Mouse (Mus musculus) stomach, embryonic 14.5 days (tissue): ENCODE results near the gene Dmtf1. TPM values are rescaled to one million over a fixed set of nuclear protein-coding genes. Genes with fewer than 3 reads are reported as not detected.

Source experiments
- ATAC-seq: fragments of 200-750 bp; cut with Nextera tagmentation; 2 replicates; pipeline ENCODE4 v1.8.0; 2017; ENCODE audit warnings: low read depth, moderate TSS enrichment; ENCODE audit not compliant: insufficient number of reproducible peaks, insufficient read depth, low FRiP score
- H3K27ac ChIP-seq: fragments of 300-500 bp; sonication (generic); 2 replicates; pipeline ENCODE4 v1.5.1; 2014; ENCODE audit warnings: mild to moderate bottlenecking, low read length, moderate library complexity, mixed read lengths
- H3K27me3 ChIP-seq: fragments of 300-500 bp; sonication (generic); 2 replicates; pipeline ENCODE4 v1.6.1; 2014; ENCODE audit warnings: low read length, control low read depth, mixed read lengths; ENCODE audit not compliant: control insufficient read depth, insufficient read depth
- H3K36me3 ChIP-seq: fragments of 300-500 bp; sonication (generic); 2 replicates; pipeline ENCODE4 v1.6.1; 2014; ENCODE audit warnings: mild to moderate bottlenecking, control low read depth, low read length, moderate library complexity, mixed read lengths; ENCODE audit not compliant: control insufficient read depth, insufficient read depth
- H3K4me1 ChIP-seq: fragments of 300-500 bp; sonication (generic); 2 replicates; pipeline ENCODE4 v1.6.1; 2014; ENCODE audit warnings: low read length, control low read depth, mixed read lengths; ENCODE audit not compliant: control insufficient read depth, insufficient read depth
- H3K4me2 ChIP-seq: fragments of 300-500 bp; sonication (generic); replicated peaks from 2 replicates; pipeline ENCODE4 v1.6.1; 2014; ENCODE audit warnings: low read depth, low read length, control low read depth
- H3K4me3 ChIP-seq: fragments of 300-500 bp; sonication (generic); 2 replicates; pipeline ENCODE4 v1.5.1; 2014; ENCODE audit warnings: low read depth, low read length, control low read depth
- H3K9ac ChIP-seq: fragments of 300-500 bp; sonication (generic); replicated peaks from 2 replicates; pipeline ENCODE4 v1.6.1; 2014; ENCODE audit warnings: low read depth, mild to moderate bottlenecking, control low read depth, low read length, moderate library complexity, mixed read lengths
- H3K9me3 ChIP-seq: fragments of 300-500 bp; sonication (generic); 2 replicates; pipeline ENCODE4 v1.6.1; 2016; ENCODE audit warnings: low read depth, low read length, control low read depth; ENCODE audit not compliant: control insufficient read depth
- WGBS: fragments of 180-500 bp; shearing (Covaris S2); extraction: QIAGEN DNeasy Blood & Tissue Kit; methylation state at CpG from one replicate; pipeline ENCODE4 v1.1.7; 2014; 5-methylcytosine and 5-hydroxymethylcytosine counted together
- polyA plus RNA-seq: library from polyadenylated mRNA; unstranded; fragments of >200 nt; fragmentation: Nextera tagmentation; extraction: Ambion mirVana; gene quantifications from 2 replicates; pipeline ENCODE4 v1.2.1, GENCODE M21; 2014

Dmtf1 gene
- polyA plus RNA-seq, 1 experiment from 2014 or later = 60.4 TPM

DNA sequence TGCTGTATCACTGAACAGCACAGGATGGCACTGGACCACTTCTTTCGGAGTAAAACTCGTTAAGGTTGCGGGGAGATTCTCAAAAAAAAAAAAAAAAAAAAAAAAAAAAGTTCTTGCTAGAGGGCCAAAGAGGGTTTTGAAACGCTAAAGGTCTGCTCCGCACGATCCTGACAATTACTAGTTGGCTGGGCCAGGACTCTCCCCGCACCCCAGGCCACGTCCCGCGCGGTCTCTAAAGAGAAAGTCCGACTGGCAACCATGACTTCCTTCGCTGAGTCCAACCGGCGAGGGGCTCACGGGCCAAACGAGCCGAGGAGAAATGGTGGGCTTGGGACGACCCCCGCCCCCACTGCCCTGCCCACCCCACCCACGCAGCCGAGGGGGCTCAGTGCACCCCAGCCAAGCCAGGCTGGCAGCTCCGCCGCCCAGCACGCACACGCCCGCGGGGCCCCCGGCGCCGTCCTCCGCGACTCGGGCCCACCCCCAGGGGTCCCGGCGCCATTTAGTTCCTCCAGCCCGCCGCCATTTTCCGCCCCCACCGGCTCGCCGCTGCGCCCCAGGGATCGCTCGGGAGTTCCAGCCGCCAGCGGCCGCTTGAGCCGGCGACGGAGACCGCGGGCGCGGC, 633 bp downstream of the Dmtf1 start:
- H3K9ac ChIP-seq = peak overlapping the region; percentile 99
- H3K27ac ChIP-seq = peak overlapping the region; percentile 100
- no peaks in the 10 kb centered on the region for H3K27me3 ChIP-seq
- H3K9me3 ChIP-seq = no peaks in the 10 kb centered on the region
- H3K36me3 ChIP-seq = no peaks in the 10 kb centered on the region
- peak; percentile 62 for ATAC-seq
- peak overlapping the region; percentile 90 for H3K4me3 ChIP-seq
- peak overlapping the region; percentile 64 for H3K4me2 ChIP-seq
- under 1% methylated on average over 49 of the region's 55 CpGs for WGBS
- H3K4me1 ChIP-seq = 0 out of 2 replicates have a peak, but pooled peaks cover 4% of the 10 kb centered on the region

GRCm38 (mm10) chr5:9157336-9157735, 4.2 kb downstream of the Dmtf1 start:
- Histone ChIP-seq H3K4me1 (0 out of 2 replicates have a peak, but pooled peaks cover 4% of the 10 kb centered on the region), H3K27me3 (no peaks in the 10 kb centered on the region), H3K9ac (no peak overlapping the region), H3K4me3 (no peak overlapping the region), H3K9me3 (no peaks in the 10 kb centered on the region), H3K4me2 (no peak overlapping the region), H3K27ac (no peak overlapping the region), H3K36me3 (no peaks in the 10 kb centered on the region)
- WGBS = 19% methylated on average over 1 of the region's 1 CpGs
- ATAC-seq = no peak

- Histone ChIP-seq H3K9me3 (no peaks in the 10 kb centered on the region), H3K4me3 (no peak overlapping the region), H3K4me1 (0 out of 2 replicates have a peak, but pooled peaks cover 4% of the 10 kb centered on the region), H3K9ac (no peak overlapping the region), H3K27ac (no peak overlapping the region), H3K36me3 (no peaks in the 10 kb centered on the region), H3K4me2 (no peak overlapping the region), H3K27me3 (no peaks in the 10 kb centered on the region)
- no peak for ATAC-seq
Observed at GRCm38 (mm10) chr5:9156746-9157145, 4.8 kb downstream of the Dmtf1 start.

DNA sequence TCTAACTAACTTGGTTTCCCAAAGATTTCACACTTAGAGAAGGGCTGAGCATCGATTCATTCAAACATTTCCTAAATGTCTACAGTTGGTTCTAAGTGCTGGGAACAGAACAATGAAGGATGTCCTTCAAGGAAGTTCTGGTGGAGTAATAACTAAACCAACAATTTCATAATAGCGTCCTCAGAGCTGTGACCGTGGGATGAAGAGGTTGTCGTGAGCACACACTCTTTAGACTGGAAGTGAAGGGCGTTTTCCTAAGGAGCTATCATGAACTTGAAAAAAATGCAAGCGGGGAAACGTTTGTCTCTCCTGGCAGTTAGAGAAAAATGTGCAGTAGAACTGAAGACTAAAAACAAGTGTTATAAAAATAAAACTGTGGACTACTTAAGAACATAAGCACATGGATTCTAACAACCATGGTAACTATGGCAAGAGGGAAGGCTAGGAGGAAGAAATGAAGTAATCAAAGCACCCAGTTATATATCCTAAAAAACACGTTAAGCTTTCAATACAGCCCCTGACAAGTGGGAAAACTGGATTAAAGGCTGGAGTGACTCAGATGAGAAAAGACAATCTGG, 12.2 kb downstream of the Dmtf1 start:
- ATAC-seq = no peak
- Histone ChIP-seq H3K4me2 (no peak overlapping the region), H3K27ac (no peak overlapping the region), H3K9ac (no peak overlapping the region), H3K9me3 (no peaks in the 10 kb centered on the region), H3K4me1 (no peaks in the 10 kb centered on the region), H3K36me3 (peaks cover 18% of the 10 kb centered on the region), H3K27me3 (no peaks in the 10 kb centered on the region), H3K4me3 (no peak overlapping the region)
- 89% methylated on average over 8 of the region's 8 CpGs for WGBS

- Histone ChIP-seq H3K9ac (no peak overlapping the region), H3K9me3 (no peaks in the 10 kb centered on the region), H3K27ac (no peak overlapping the region), H3K4me2 (no peak overlapping the region), H3K4me1 (no peaks in the 10 kb centered on the region), H3K27me3 (no peaks in the 10 kb centered on the region), H3K36me3 (peaks cover 35% of the 10 kb centered on the region), H3K4me3 (no peak overlapping the region)
- 90% methylated on average over 6 of the region's 6 CpGs for WGBS
- ATAC-seq = no peak
Observed at GRCm38 (mm10) chr5:9142376-9142775, 19.2 kb downstream of the Dmtf1 start.

- WGBS = 94% methylated on average over 8 of the region's 8 CpGs
- Histone ChIP-seq H3K36me3 (peaks cover 38% of the 10 kb centered on the region), H3K27me3 (no peaks in the 10 kb centered on the region), H3K9me3 (no peaks in the 10 kb centered on the region), H3K4me3 (no peak overlapping the region), H3K27ac (no peak overlapping the region), H3K9ac (no peak overlapping the region), H3K4me2 (no peak overlapping the region), H3K4me1 (no peaks in the 10 kb centered on the region)
- no peak for ATAC-seq
Observed at GRCm38 (mm10) chr5:9140724-9141123, 20.9 kb downstream of the Dmtf1 start.

- no peak overlapping the region for H3K27ac ChIP-seq
- 64% methylated on average over 3 of the region's 3 CpGs for WGBS
- no peaks in the 10 kb centered on the region for H3K27me3 ChIP-seq
- H3K4me1 ChIP-seq = no peaks in the 10 kb centered on the region
- H3K36me3 ChIP-seq = peaks cover 37% of the 10 kb centered on the region
- H3K9ac ChIP-seq = no peak overlapping the region
- no peak overlapping the region for H3K4me3 ChIP-seq
- H3K9me3 ChIP-seq = no peaks in the 10 kb centered on the region
- ATAC-seq = peak; percentile 42; the same call in 1 of the 2 replicates
- H3K4me2 ChIP-seq = no peak overlapping the region
Observed at GRCm38 (mm10) chr5:9135588-9135987, 26.0 kb downstream of the Dmtf1 start.

DNA sequence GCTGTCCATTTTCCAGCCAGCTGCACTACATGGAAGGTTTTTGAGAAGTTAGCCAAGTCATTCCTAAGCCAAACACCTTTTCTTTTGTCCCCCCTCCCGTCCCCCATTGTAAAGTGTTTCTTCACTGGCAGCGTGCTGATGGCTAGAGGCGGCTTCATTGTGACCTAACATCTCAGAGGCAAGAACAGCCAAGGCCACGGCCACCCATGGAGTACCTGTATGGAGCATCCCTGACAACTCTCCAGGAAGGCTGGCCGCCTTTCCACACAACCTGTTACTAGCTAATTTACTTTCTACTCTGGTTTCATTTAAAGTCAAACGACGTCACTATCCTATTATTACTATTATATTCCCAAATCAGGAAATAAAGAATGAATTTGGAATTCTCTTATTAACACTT, 29.8 kb downstream of the Dmtf1 start:
- 89% methylated on average over 7 of the region's 7 CpGs for WGBS
- no peak for ATAC-seq
- Histone ChIP-seq H3K9ac (no peak overlapping the region), H3K27me3 (no peaks in the 10 kb centered on the region), H3K36me3 (peaks cover 41% of the 10 kb centered on the region), H3K4me1 (no peaks in the 10 kb centered on the region), H3K4me2 (no peak overlapping the region), H3K9me3 (no peaks in the 10 kb centered on the region), H3K27ac (no peak overlapping the region), H3K4me3 (no peak overlapping the region)

- Histone ChIP-seq H3K27me3 (no peaks in the 10 kb centered on the region), H3K9me3 (no peaks in the 10 kb centered on the region), H3K36me3 (peaks cover 39% of the 10 kb centered on the region), H3K4me3 (no peak overlapping the region), H3K4me1 (no peaks in the 10 kb centered on the region), H3K27ac (no peak overlapping the region), H3K9ac (no peak overlapping the region), H3K4me2 (no peak overlapping the region)
- no peak for ATAC-seq
- WGBS = 90% methylated on average over 12 of the region's 12 CpGs
Observed at GRCm38 (mm10) chr5:9128566-9128965, 33.0 kb downstream of the Dmtf1 start.
